Mouse (Mus musculus): Measurements from ENCODE around the gene Tcp1. TPM values are rescaled to one million over a fixed set of nuclear protein-coding genes. Genes with fewer than 3 reads are reported as not detected.
"Not testable (repeated sequence)": the region's sequence is repeated elsewhere in the genome, so short reads cannot be mapped to it uniquely, and the experiment has no call there.

The Tcp1 gene
- polyA plus RNA-seq, 1 experiment from 2014 or later, result 469 TPM

- Histone ChIP-seq H3K9ac (no peak overlapping the region), H3K36me3 (ENCODE audit: insufficient read depth) (no peaks in the 10 kb centered on the region), H3K4me2 (no peak overlapping the region), H3K27me3 (ENCODE audit: insufficient read depth, low read length) (no peaks in the 10 kb centered on the region), H3K4me1 (ENCODE audit: insufficient read depth) (no peaks in the 10 kb centered on the region), H3K9me3 (ENCODE audit: low read depth, low read length) (no peaks in the 10 kb centered on the region), H3K27ac (ENCODE audit: low read depth) (no peak overlapping the region), H3K4me3 (ENCODE audit: low read depth, low read length) (no peak overlapping the region)
- ATAC-seq (ENCODE audit: insufficient read depth) (no peak), DNase-seq (peak; percentile 12)
- WGBS, result 72% methylated on average over 1 of the region's 1 CpGs
- TF ChIP-seq CTCF (IDR thresholded peaks at IDR 0.05; ENCODE audit: low read depth), result 0 out of 2 replicates have a peak, but pooled peaks have one; percentile 5
Measured at GRCm38 (mm10) chr17:12881216-12881615, 34.3 kb upstream of the Tcp1 start.

GRCm38 (mm10) chr17:12886620-12887019 is 28.9 kb upstream of the Tcp1 start:
- no peak; the same call in 1 of the 2 replicates for ATAC-seq (ENCODE audit: insufficient read depth)
- H3K27ac ChIP-seq (ENCODE audit: low read depth), result no peak overlapping the region

GRCm38 (mm10) chr17:12887021-12887775 is 28.3 kb upstream of the Tcp1 start:
- Histone ChIP-seq H3K4me2 (no peak overlapping the region), H3K4me3 (ENCODE audit: low read depth, low read length) (no peak overlapping the region), H3K27ac (ENCODE audit: low read depth) (0 out of 2 replicates have a peak overlapping the region, but pooled peaks have one; percentile 31), H3K36me3 (ENCODE audit: insufficient read depth) (peaks cover under 1% of the 10 kb centered on the region; the same call in 1 of the 2 replicates), H3K9ac (no peak overlapping the region), H3K4me1 (ENCODE audit: insufficient read depth) (no peaks in the 10 kb centered on the region), H3K9me3 (ENCODE audit: low read depth, low read length) (no peaks in the 10 kb centered on the region), H3K27me3 (ENCODE audit: insufficient read depth, low read length) (no peaks in the 10 kb centered on the region)
- DNase-seq (peak; percentile 84), ATAC-seq (ENCODE audit: insufficient read depth) (peak; percentile 66)
- no peak for TF ChIP-seq CTCF (IDR thresholded peaks at IDR 0.05; ENCODE audit: low read depth)
- WGBS, result 50% methylated on average over 15 of the region's 15 CpGs

More at GRCm38 (mm10) chr17:12886620-12887019, 28.9 kb upstream of the Tcp1 start:
- no peak overlapping the region for H3K4me3 ChIP-seq (ENCODE audit: low read depth, low read length)
- no peak overlapping the region for H3K9ac ChIP-seq
- H3K4me1 ChIP-seq (ENCODE audit: insufficient read depth), result no peaks in the 10 kb centered on the region
- no peaks in the 10 kb centered on the region for H3K9me3 ChIP-seq (ENCODE audit: low read depth, low read length)
- DNase-seq, result no peak
- TF ChIP-seq CTCF (IDR thresholded peaks at IDR 0.05; ENCODE audit: low read depth), result no peak
- H3K27me3 ChIP-seq (ENCODE audit: insufficient read depth, low read length), result no peaks in the 10 kb centered on the region
- WGBS, result 32% methylated on average over 6 of the region's 6 CpGs
- no peaks in the 10 kb centered on the region; the same call in 1 of the 2 replicates for H3K36me3 ChIP-seq (ENCODE audit: insufficient read depth)
- no peak overlapping the region for H3K4me2 ChIP-seq

GRCm38 (mm10) chr17:12891054-12891453 is 24.4 kb upstream of the Tcp1 start:
- ATAC-seq (ENCODE audit: insufficient read depth) (no peak), DNase-seq (no peak)
- H3K27ac ChIP-seq (ENCODE audit: low read depth), result no peak overlapping the region
- H3K4me1 ChIP-seq (ENCODE audit: insufficient read depth), result no peaks in the 10 kb centered on the region
- no peak for TF ChIP-seq CTCF (IDR thresholded peaks at IDR 0.05; ENCODE audit: low read depth)
- H3K4me3 ChIP-seq (ENCODE audit: low read depth, low read length), result no peak overlapping the region
- H3K36me3 ChIP-seq (ENCODE audit: insufficient read depth), result peaks cover 4% of the 10 kb centered on the region; the same call in 1 of the 2 replicates
- H3K4me2 ChIP-seq, result no peak overlapping the region
- WGBS, result 86% methylated on average over 4 of the region's 4 CpGs
- no peaks in the 10 kb centered on the region for H3K9me3 ChIP-seq (ENCODE audit: low read depth, low read length)
- H3K27me3 ChIP-seq (ENCODE audit: insufficient read depth, low read length), result no peaks in the 10 kb centered on the region
- no peak overlapping the region for H3K9ac ChIP-seq

GRCm38 (mm10) chr17:12892033-12892432 is 23.5 kb upstream of the Tcp1 start:
- H3K9ac ChIP-seq, result no peak overlapping the region
- H3K4me3 ChIP-seq (ENCODE audit: low read depth, low read length), result no peak overlapping the region
- peaks cover 4% of the 10 kb centered on the region; the same call in 1 of the 2 replicates for H3K36me3 ChIP-seq (ENCODE audit: insufficient read depth)
- H3K27ac ChIP-seq (ENCODE audit: low read depth), result no peak overlapping the region
- DNase-seq (no peak), ATAC-seq (ENCODE audit: insufficient read depth) (no peak)
- no peaks in the 10 kb centered on the region for H3K27me3 ChIP-seq (ENCODE audit: insufficient read depth, low read length)
- no peaks in the 10 kb centered on the region for H3K9me3 ChIP-seq (ENCODE audit: low read depth, low read length)
- TF ChIP-seq CTCF (IDR thresholded peaks at IDR 0.05; ENCODE audit: low read depth), result no peak
- no peaks in the 10 kb centered on the region for H3K4me1 ChIP-seq (ENCODE audit: insufficient read depth)
- WGBS, result 85% methylated on average over 9 of the region's 9 CpGs
- H3K4me2 ChIP-seq, result no peak overlapping the region

GRCm38 (mm10) chr17:12897674-12898073 is 17.8 kb upstream of the Tcp1 start:
- no peak overlapping the region for H3K4me3 ChIP-seq (ENCODE audit: low read depth, low read length)
- TF ChIP-seq CTCF (IDR thresholded peaks at IDR 0.05; ENCODE audit: low read depth), result no peak
- DNase-seq (no peak), ATAC-seq (ENCODE audit: insufficient read depth) (no peak)
- H3K27me3 ChIP-seq (ENCODE audit: insufficient read depth, low read length), result no peaks in the 10 kb centered on the region
- H3K27ac ChIP-seq (ENCODE audit: low read depth), result no peak overlapping the region; the same call in 1 of the 2 replicates
- no peaks in the 10 kb centered on the region for H3K4me1 ChIP-seq (ENCODE audit: insufficient read depth)
- 89% methylated on average over 5 of the region's 5 CpGs for WGBS
- no peaks in the 10 kb centered on the region for H3K9me3 ChIP-seq (ENCODE audit: low read depth, low read length)
- H3K9ac ChIP-seq, result no peak overlapping the region
- H3K4me2 ChIP-seq, result no peak overlapping the region
- H3K36me3 ChIP-seq (ENCODE audit: insufficient read depth), result 0 out of 2 replicates have a peak, but pooled peaks cover 4% of the 10 kb centered on the region

GRCm38 (mm10) chr17:12898607-12899006 is 16.9 kb upstream of the Tcp1 start:
- peak; percentile 13 for DNase-seq
- H3K4me1 ChIP-seq (ENCODE audit: insufficient read depth); ATAC-seq (ENCODE audit: insufficient read depth); H3K4me2 ChIP-seq; H3K9ac ChIP-seq; H3K27me3 ChIP-seq (ENCODE audit: insufficient read depth, low read length); H3K9me3 ChIP-seq (ENCODE audit: low read depth, low read length); H3K4me3 ChIP-seq (ENCODE audit: low read depth, low read length); H3K36me3 ChIP-seq (ENCODE audit: insufficient read depth): not testable (repeated sequence)
- 35% methylated on average over 2 of the region's 2 CpGs for WGBS
- H3K27ac ChIP-seq (ENCODE audit: low read depth), result peak overlapping the region; percentile 50; the same call in 1 of the 2 replicates
